Mouse (Mus musculus): ENCODE results near the gene Mcrip1. TPM values are rescaled to one million over a fixed set of nuclear protein-coding genes. Genes with fewer than 3 reads are reported as not detected.
"Not testable (repeated sequence)": the region's sequence is repeated elsewhere in the genome, so short reads cannot be mapped to it uniquely, and the experiment has no call there.

Mcrip1 gene
- total RNA-seq, 2 experiments from 2014 or later, result 74.9 to 77.0 TPM

GRCm38 (mm10) chr11:120515611-120516010 lies 33.9 kb downstream of the Mcrip1 start:
- DNase-seq (ENCODE audit: low spot score in 2 of 2), result peak; percentile 85 to 92

- DNase-seq (ENCODE audit: low spot score in 2 of 2), result not testable (repeated sequence)
Measured at GRCm38 (mm10) chr11:120514262-120514661, 35.3 kb downstream of the Mcrip1 start.

DNA sequence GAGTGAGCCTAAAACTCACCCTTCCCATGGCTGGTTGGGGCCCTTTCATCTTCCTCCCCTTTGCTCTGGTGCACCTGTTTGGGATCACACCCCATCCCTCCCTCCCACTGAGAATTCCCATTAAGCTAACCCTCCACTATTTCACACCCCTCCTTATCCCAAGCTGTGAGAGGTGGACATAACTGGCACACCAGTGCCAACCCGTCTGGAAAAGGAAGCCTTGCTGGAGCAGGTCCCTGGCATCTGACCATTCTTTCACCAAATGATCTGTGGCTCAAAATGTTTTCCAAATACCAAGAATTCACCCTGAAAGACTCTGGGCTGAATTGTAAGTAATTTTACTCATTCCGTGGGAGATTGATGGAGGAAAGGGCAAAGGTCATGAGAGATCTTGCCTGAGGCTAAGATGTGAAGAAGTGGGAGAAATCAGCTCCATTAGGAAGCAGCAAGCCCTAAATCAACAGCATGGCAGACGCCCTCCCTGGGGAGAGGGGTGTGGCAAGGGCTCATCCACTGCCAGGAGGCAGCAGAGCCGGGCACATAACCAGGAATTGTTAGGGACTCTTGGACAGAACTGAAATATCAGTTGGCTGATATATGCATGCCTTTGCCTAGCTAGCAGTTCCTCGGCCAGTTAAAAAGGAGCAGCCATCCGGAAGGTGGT lies 36.6 kb downstream of the Mcrip1 start:
- no peak for DNase-seq (ENCODE audit: low spot score in 2 of 2)

- DNase-seq (ENCODE audit: low spot score in 2 of 2), result no peak
Measured at GRCm38 (mm10) chr11:120510375-120511030, 39.0 kb downstream of the Mcrip1 start.

DNA sequence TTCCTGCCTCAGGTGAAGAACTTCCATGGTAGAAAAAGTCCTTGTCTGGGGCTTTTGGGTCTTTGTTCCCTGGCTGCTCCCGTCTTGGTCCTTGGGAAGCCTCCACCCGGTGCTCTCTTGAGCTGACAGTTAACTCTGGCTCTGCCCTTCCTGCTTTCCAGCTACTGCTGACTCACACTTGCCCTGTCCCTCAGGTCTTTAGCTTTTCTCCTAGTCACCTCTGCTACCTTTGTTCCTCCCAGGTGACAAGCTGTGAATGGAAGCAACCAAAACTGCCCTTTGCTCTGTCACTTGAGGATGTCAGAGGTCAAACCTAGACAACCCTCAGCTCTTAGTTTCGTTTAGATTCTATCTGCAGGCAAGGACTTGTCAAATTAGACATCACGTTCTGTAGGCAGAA lies 39.6 kb downstream of the Mcrip1 start:
- DNase-seq (ENCODE audit: low spot score in 2 of 2), result no peak

- DNase-seq (ENCODE audit: low spot score in 2 of 2), result no peak
Measured at GRCm38 (mm10) chr11:120508290-120508870, 41.1 kb downstream of the Mcrip1 start.

DNA sequence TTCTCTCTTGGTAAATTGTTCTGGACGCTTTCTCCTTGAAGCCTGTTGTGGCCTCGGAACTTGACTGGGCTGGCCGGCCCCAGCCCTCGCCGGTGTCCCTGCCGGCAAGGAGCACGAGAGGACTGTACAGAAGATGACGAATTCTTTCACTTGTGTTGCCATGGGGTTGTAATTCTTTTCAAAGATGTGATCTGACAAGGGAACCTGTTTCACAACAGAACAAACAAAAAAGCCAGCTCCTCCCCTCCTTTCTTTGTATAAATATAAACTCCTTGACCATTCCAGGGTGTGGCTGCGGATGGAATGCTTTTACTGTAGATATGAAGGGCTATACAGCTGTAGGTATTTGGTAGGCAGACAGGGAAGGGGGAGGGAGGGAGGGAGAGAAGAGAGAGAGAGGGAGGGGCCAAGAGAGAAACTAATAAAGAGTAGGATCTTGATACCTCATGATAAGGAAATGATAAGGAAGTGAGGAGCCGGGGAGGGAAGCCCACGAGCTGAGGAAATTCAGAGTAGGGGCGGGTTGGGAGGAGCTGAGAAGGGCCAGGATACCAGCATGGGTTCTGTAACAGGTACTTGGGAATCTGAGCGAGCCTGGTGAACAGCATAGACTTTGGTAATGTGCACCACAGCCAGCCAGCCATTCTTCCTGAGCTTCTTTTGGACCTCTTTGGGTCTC lies 41.8 kb downstream of the Mcrip1 start:
- no peak for DNase-seq (ENCODE audit: low spot score in 2 of 2)

DNA sequence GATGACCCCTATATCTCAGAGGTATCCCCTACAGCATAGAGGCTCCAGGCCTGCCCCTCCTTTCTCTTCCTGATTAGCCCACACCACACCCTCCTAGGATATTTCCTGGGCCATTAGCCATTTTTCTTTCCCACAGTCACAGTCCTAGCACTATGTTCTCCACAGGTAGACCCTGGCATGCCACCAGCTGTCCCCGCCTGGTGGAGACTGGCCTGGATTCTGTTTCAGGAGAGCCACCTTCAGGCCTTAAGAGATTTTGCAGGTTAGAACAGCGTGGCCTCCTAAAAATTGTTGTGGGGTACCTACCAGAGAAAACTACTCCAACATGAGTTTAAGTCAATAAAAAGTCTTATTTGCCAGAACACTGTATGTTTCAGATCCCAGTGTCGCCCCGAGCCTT lies 42.6 kb downstream of the Mcrip1 start:
- no peak for DNase-seq (ENCODE audit: low spot score in 2 of 2)

DNA sequence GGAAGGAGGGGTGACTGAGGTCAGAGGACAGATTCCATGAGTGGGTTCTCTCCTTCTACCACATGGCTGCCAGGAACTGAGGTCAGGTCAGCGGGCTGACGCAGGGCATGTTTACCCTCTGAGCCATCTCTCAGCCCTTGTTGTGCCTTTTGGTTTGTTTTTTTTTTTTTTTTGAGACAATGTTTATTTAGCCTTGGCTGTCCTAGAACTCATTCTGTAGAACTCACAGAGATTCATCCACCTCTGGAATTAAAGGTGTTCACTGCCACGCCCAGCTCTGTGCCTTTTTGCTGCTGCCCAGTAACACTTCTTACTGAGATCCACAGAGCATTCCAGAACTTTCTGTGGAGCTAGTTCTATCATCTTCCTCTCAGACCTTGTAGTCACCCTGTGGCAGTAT lies 43.9 kb downstream of the Mcrip1 start:
- no peak for DNase-seq (ENCODE audit: low spot score in 2 of 2)

DNA sequence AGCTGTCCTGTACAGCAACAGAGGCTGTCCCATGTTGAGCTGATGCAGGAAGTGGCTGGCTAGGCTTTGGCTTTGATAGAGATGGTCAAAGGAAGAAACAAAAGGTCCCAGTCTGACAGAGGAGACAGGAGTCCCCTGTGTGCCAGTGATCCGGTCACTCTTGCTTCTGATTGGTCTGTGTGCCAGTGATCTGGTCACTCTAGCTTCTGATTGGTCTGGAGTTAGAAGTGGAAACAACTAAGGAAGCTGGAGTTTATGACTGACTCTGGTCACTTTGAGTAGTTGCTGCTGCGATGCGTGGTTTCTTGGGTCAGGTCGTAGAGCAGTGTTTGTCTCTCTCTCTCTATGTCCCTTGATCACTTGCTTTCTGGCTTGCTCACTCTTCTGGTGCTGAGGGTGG lies 47.8 kb downstream of the Mcrip1 start:
- DNase-seq (ENCODE audit: low spot score in 2 of 2), result no peak

DNA sequence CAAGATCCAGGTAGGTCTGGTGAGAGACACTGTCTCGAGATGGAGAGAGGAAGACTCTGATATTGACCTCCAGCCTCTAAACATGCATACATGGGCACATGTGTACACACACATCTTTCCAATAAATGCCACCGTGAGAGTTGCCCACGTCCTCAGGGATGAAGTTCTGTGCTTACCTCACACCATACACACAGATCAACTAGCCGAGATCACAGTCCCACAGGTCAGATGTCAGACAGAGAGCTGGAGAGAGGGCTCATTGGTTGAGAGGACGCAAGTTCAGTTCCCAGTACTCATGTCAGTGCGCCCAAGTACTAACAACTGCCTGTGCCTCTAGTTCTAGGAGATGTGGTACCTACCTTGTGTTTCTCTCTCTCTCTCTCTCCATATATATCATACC lies 48.5 kb downstream of the Mcrip1 start:
- no peak for DNase-seq (ENCODE audit: low spot score in 2 of 2)

- DNase-seq (ENCODE audit: low spot score in 2 of 2), result no peak
Measured at GRCm38 (mm10) chr11:120500357-120500756, 49.2 kb downstream of the Mcrip1 start.

DNA sequence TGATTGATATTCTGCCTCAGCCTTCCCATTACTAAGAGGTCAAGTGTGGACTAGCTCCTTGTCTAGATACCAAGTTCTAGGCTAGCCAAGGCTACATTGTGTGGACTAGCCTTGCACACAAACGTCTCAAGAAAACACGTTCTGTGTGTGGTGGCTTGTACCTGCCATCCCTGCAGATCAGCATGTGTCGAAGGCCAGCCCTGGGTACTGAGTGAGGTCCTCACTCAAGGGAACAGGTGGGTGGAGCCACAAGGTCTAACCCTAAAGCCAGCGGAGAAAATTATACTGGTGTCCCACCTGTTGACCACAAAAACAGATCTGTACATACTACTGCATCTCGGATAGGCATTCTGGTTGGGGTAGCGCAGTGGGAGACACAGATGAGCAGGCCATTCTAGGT lies 49.6 kb downstream of the Mcrip1 start:
- DNase-seq (ENCODE audit: low spot score in 2 of 2), result no peak

DNA sequence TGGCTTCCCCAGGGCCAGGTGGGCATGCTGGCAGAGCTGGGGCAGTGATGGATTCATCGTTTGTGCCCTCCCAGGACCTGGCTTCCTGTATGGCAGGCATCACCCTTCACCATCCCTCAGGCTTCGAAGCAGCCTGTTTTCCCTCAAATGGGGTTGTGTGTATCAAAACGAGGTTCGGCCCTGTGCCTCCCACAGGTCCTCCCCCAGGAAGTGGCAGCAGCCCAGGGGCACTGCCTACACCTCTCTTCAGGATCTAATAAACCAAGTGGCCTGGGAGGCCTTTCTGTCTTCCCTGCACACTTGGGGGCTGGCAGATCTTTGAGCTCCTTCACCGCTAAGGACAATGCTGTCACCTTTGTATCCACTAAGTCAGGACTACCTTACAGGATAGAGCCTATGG lies 50.6 kb downstream of the Mcrip1 start:
- DNase-seq (ENCODE audit: low spot score in 2 of 2), result no peak

DNA sequence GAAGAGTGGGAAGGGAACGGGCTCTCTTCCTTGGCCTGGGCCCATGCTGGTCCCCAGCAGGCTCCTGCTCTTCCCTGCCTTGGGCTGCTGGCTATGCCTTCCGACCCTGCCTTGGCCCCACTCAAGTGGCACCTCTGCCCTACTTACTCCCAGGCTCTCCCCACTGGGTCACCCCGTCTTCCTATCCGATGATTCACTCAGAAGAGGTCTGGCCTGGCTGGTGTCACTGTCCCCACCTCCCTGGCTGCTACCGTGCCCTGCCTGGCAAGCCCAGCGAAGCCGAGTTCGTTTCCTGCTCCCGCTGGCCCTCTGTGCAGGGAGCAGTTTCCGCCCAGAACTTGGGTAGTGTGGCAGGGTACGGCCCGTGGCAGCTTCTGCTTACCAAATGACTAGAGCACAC lies 51.3 kb downstream of the Mcrip1 start:
- no peak for DNase-seq (ENCODE audit: low spot score in 2 of 2)

GRCm38 (mm10) chr11:120497436-120497835 lies 52.1 kb downstream of the Mcrip1 start:
- no peak for DNase-seq (ENCODE audit: low spot score in 2 of 2)

DNA sequence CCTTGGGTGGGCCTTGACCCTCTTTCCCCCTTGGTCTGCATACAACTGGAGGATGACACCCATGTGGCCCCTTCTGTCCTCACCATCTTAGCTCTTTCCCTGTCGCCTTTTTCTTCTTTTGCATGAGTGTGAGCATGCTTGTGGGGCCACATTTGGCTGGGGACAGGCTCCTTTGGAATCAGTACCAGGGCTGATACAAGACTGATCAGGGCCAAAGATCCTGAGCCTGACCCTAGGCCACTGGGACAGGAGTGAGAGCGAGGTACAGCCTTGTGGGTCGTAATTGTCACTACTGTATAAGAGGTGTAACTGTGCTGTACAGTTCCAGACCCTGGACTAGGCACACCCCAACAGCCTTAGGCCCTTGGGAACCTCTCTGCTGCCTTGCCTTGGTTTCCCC lies 55.6 kb downstream of the Mcrip1 start:
- DNase-seq (ENCODE audit: low spot score in 2 of 2), result no peak

- no peak for DNase-seq (ENCODE audit: low spot score in 2 of 2)
Measured at GRCm38 (mm10) chr11:120493351-120493750, 56.2 kb downstream of the Mcrip1 start.

Data from left cerebral cortex, adult 18-20 months (tissue).